Mouse (Mus musculus) intestine, postnatal 0 days (tissue): ENCODE measurements at regions not wholly inside any gene's neighbourhood (a gene's known extent, or its start where the extent isn't known, plus 50 kb on each side); places are given as distances from the start of the nearest gene placed in this dataset.

ENCODE experiments used
- ATAC-seq: fragments of 200-750 bp; cut with Nextera tagmentation; 2 replicates; pipeline ENCODE4 v1.8.0; 2017; ENCODE audit warnings: mild to moderate bottlenecking, moderate TSS enrichment, moderate library complexity
- H3K27ac ChIP-seq: fragments of 300-500 bp; sonication (generic); 2 replicates; pipeline ENCODE4 v1.5.1; 2014; ENCODE audit warnings: mild to moderate bottlenecking, low read depth, low read length, moderate library complexity
- H3K27me3 ChIP-seq: fragments of 300-500 bp; sonication (generic); replicated peaks from 2 replicates; pipeline ENCODE4 v1.6.1; 2014; ENCODE audit warnings: low read length, mixed read lengths; ENCODE audit not compliant: control insufficient read depth, insufficient read depth
- H3K36me3 ChIP-seq: fragments of 300-500 bp; sonication (generic); 2 replicates; pipeline ENCODE4 v1.6.1; 2014; ENCODE audit warnings: mild to moderate bottlenecking, moderate library complexity; ENCODE audit not compliant: control insufficient read depth, insufficient read depth
- H3K4me1 ChIP-seq: fragments of 300-500 bp; sonication (generic); replicated peaks from 2 replicates; pipeline ENCODE4 v1.6.1; 2014; ENCODE audit warnings: antibody characterized with exemption, low read length, mixed read lengths; ENCODE audit not compliant: control insufficient read depth, insufficient read depth
- H3K4me2 ChIP-seq: fragments of 300-500 bp; sonication (generic); replicated peaks from 2 replicates; pipeline ENCODE4 v1.6.1; 2014; ENCODE audit warnings: low read depth, mild to moderate bottlenecking, moderate library complexity
- H3K4me3 ChIP-seq: fragments of 300-500 bp; sonication (generic); 2 replicates; pipeline ENCODE4 v1.5.1; 2014; ENCODE audit warnings: low read depth, low read length
- H3K9ac ChIP-seq: fragments of 300-500 bp; sonication (generic); 2 replicates; pipeline ENCODE4 v1.6.1; 2014; ENCODE audit warnings: mild to moderate bottlenecking, low read depth, low read length
- H3K9me3 ChIP-seq: fragments of 300-500 bp; sonication (generic); 2 replicates; pipeline ENCODE4 v1.6.1; 2016; ENCODE audit warnings: mixed run types; ENCODE audit not compliant: control insufficient read depth
- CTCF ChIP-seq: sonication (generic); IDR thresholded peaks from 2 replicates; pipeline ENCODE4 v1.5.1; 2016; ENCODE audit warnings: low read depth, mild to moderate bottlenecking, control low read depth, antibody characterized with exemption, moderate library complexity
- WGBS: fragments of 180-500 bp; shearing (Covaris S2); extraction: QIAGEN DNeasy Blood & Tissue Kit; methylation state at CpG from one replicate; pipeline ENCODE4 v1.1.7; 2014; 5-methylcytosine and 5-hydroxymethylcytosine counted together

- Histone ChIP-seq H3K4me1 (no peaks in the 10 kb centered on the region), H3K36me3 (no peaks in the 10 kb centered on the region), H3K4me3 (no peak overlapping the region), H3K27me3 (no peaks in the 10 kb centered on the region), H3K4me2 (no peak overlapping the region), H3K9ac (no peak overlapping the region), H3K27ac (no peak overlapping the region), H3K9me3 (no peaks in the 10 kb centered on the region)
- no peak for TF ChIP-seq CTCF
- ATAC-seq, result no peak
Measured at GRCm38 (mm10) chr16:55706502-55706901, 132.2 kb downstream of the Nfkbiz start.

- 78% methylated on average over 3 of the region's 3 CpGs for WGBS
- H3K4me2 ChIP-seq, result no peak overlapping the region
- TF ChIP-seq CTCF, result no peak
- no peaks in the 10 kb centered on the region for H3K36me3 ChIP-seq
- H3K9me3 ChIP-seq, result no peaks in the 10 kb centered on the region
- no peak overlapping the region for H3K27ac ChIP-seq
- no peak overlapping the region for H3K4me3 ChIP-seq
- H3K27me3 ChIP-seq, result no peaks in the 10 kb centered on the region
- H3K4me1 ChIP-seq, result no peaks in the 10 kb centered on the region
- H3K9ac ChIP-seq, result no peak overlapping the region
- no peak for ATAC-seq
Measured at GRCm38 (mm10) chr16:55698489-55698892, 140.2 kb downstream of the Nfkbiz start.

GRCm38 (mm10) chr16:55691069-55691468 lies 147.6 kb downstream of the Nfkbiz start:
- no peak for ATAC-seq
- no peaks in the 10 kb centered on the region for H3K4me1 ChIP-seq
- no peak overlapping the region for H3K27ac ChIP-seq
- no peak for TF ChIP-seq CTCF
- H3K9me3 ChIP-seq, result no peaks in the 10 kb centered on the region
- no peaks in the 10 kb centered on the region for H3K36me3 ChIP-seq
- no peak overlapping the region for H3K9ac ChIP-seq
- H3K27me3 ChIP-seq, result no peaks in the 10 kb centered on the region
- H3K4me3 ChIP-seq, result no peak overlapping the region
- no peak overlapping the region for H3K4me2 ChIP-seq
- WGBS, result 77% methylated on average over 2 of the region's 2 CpGs

GRCm38 (mm10) chr16:55663946-55664345 lies 174.8 kb downstream of the Nfkbiz start:
- no peak for TF ChIP-seq CTCF
- H3K4me3 ChIP-seq, result no peak overlapping the region
- H3K4me2 ChIP-seq, result no peak overlapping the region
- no peaks in the 10 kb centered on the region for H3K27me3 ChIP-seq
- no peaks in the 10 kb centered on the region for H3K36me3 ChIP-seq
- no peaks in the 10 kb centered on the region for H3K9me3 ChIP-seq
- no peak overlapping the region for H3K9ac ChIP-seq
- H3K4me1 ChIP-seq, result no peaks in the 10 kb centered on the region
- 74% methylated on average over 1 of the region's 1 CpGs for WGBS
- H3K27ac ChIP-seq, result no peak overlapping the region
- ATAC-seq, result no peak

GRCm38 (mm10) chr16:55636667-55637450 lies 201.8 kb downstream of the Nfkbiz start:
- no peak overlapping the region for H3K9ac ChIP-seq
- H3K4me3 ChIP-seq, result no peak overlapping the region
- H3K36me3 ChIP-seq, result no peaks in the 10 kb centered on the region
- H3K4me2 ChIP-seq, result no peak overlapping the region
- no peaks in the 10 kb centered on the region for H3K4me1 ChIP-seq
- H3K27me3 ChIP-seq, result no peaks in the 10 kb centered on the region
- no peak overlapping the region for H3K27ac ChIP-seq
- 49% methylated on average over 3 of the region's 3 CpGs for WGBS
- TF ChIP-seq CTCF, result no peak
- H3K9me3 ChIP-seq, result no peaks in the 10 kb centered on the region
- ATAC-seq, result no peak

GRCm38 (mm10) chr16:55636224-55636623 lies 202.5 kb downstream of the Nfkbiz start:
- no peak for TF ChIP-seq CTCF
- no peaks in the 10 kb centered on the region for H3K4me1 ChIP-seq
- H3K4me3 ChIP-seq, result no peak overlapping the region
- no peak overlapping the region for H3K27ac ChIP-seq
- no peaks in the 10 kb centered on the region for H3K27me3 ChIP-seq
- 89% methylated on average over 4 of the region's 4 CpGs for WGBS
- no peaks in the 10 kb centered on the region for H3K36me3 ChIP-seq
- no peaks in the 10 kb centered on the region for H3K9me3 ChIP-seq
- no peak overlapping the region for H3K4me2 ChIP-seq
- ATAC-seq, result no peak
- H3K9ac ChIP-seq, result no peak overlapping the region
